ENCODE assay signal across 11 mouse cellular contexts in genomic region chr2:30675839-30676238, GRCm38 (mm10).
DNase-seq lines count a peak whose midpoint lies in the region; ATAC-seq lines count a peak whose summit lies in the region.
"Had no signal": no experiment of that assay in that cellular context is flagged by ENCODE, and none has a peak within 500 bp of the region (broad histone marks: within the 10 kb centered on the region; RNA-seq: fewer than 3 reads in every experiment).

No protein-coding gene starts in this region.

- H3K27me3 ChIP-seq in kidney, embryonic 14.5 days (ENCODE audit: control insufficient read depth, insufficient read depth, low read length), result no peaks in the 10 kb centered on the region
- no peaks in the 10 kb centered on the region for H3K27me3 ChIP-seq in forebrain, embryonic 13.5 days
- no peaks in the 10 kb centered on the region for H3K27me3 ChIP-seq in hindbrain, embryonic 13.5 days
- H3K27me3 ChIP-seq in midbrain, embryonic 16.5 days (ENCODE audit: control insufficient read depth, insufficient read depth, low read depth, low read length), result no peaks in the 10 kb centered on the region

- H3K36me3 ChIP-seq in kidney, embryonic 14.5 days (ENCODE audit: control insufficient read depth, insufficient read depth, low read length), result no peaks in the 10 kb centered on the region
- H3K36me3 ChIP-seq in forebrain, embryonic 13.5 days (ENCODE audit: poor library complexity, severe bottlenecking), result no peaks in the 10 kb centered on the region
- H3K36me3 ChIP-seq in hindbrain, embryonic 13.5 days, result no peaks in the 10 kb centered on the region
- no peaks in the 10 kb centered on the region for H3K36me3 ChIP-seq in midbrain, embryonic 16.5 days (ENCODE audit: control insufficient read depth, insufficient read depth, low read length)

- no peak overlapping the region for H3K4me2 ChIP-seq in kidney, embryonic 14.5 days (replicated peaks; ENCODE audit: low read depth, low read length)
- no peak overlapping the region for H3K4me2 ChIP-seq in forebrain, embryonic 13.5 days
- H3K4me2 ChIP-seq in hindbrain, embryonic 13.5 days, result no peak overlapping the region
- no peak overlapping the region for H3K4me2 ChIP-seq in midbrain, embryonic 16.5 days (ENCODE audit: low read length)

- whole genome bisulfite sequencing in kidney, embryonic 14.5 days, result 72% methylated on average over 2 of the region's 2 CpGs
- 84% methylated on average over 2 of the region's 2 CpGs for WGBS in forebrain, embryonic 13.5 days
- 65% methylated on average over 2 of the region's 2 CpGs for WGBS in hindbrain, embryonic 13.5 days
- WGBS in midbrain, embryonic 16.5 days, result 82% methylated on average over 2 of the region's 2 CpGs

- H3K4me1 ChIP-seq in kidney, embryonic 14.5 days (ENCODE audit: control insufficient read depth, insufficient read depth, low read length), result peaks cover 29% of the 10 kb centered on the region
- H3K4me1 ChIP-seq in forebrain, embryonic 13.5 days, result peaks cover 35% of the 10 kb centered on the region
- peaks cover 34% of the 10 kb centered on the region for H3K4me1 ChIP-seq in hindbrain, embryonic 13.5 days (replicated peaks)
- peaks cover 24% of the 10 kb centered on the region for H3K4me1 ChIP-seq in midbrain, embryonic 16.5 days (ENCODE audit: control insufficient read depth, insufficient read depth, low read length)

- H3K9me3 ChIP-seq in kidney, embryonic 14.5 days (ENCODE audit: control insufficient read depth, low read length), result peaks cover 8% of the 10 kb centered on the region; the same call in 1 of the 2 replicates
- H3K9me3 ChIP-seq in forebrain, embryonic 13.5 days (replicated peaks), result 0 out of 2 replicates have a peak, but pooled peaks cover 9% of the 10 kb centered on the region
- peaks cover 7% of the 10 kb centered on the region; the same call in 1 of the 2 replicates for H3K9me3 ChIP-seq in hindbrain, embryonic 13.5 days
- H3K9me3 ChIP-seq in midbrain, embryonic 16.5 days (replicated peaks; ENCODE audit: control insufficient read depth, low read length, poor library complexity, severe bottlenecking), result no peaks in the 10 kb centered on the region

- no peak overlapping the region for H3K9ac ChIP-seq in kidney, embryonic 14.5 days (ENCODE audit: low read depth, low read length)
- peak overlapping the region; percentile 73; the same call in 1 of the 2 replicates for H3K9ac ChIP-seq in forebrain, embryonic 13.5 days
- no peak overlapping the region for H3K9ac ChIP-seq in hindbrain, embryonic 13.5 days
- peak overlapping the region; percentile 80; the same call in 1 of the 2 replicates for H3K9ac ChIP-seq in midbrain, embryonic 16.5 days (ENCODE audit: low read depth, low read length)

- no peak for ATAC-seq in kidney, embryonic 14.5 days (ENCODE audit: low FRiP score, low TSS enrichment)
- ATAC-seq in forebrain, embryonic 13.5 days, result no peak; the same call in 1 of the 2 replicates
- no peak for ATAC-seq in hindbrain, embryonic 13.5 days (ENCODE audit: low FRiP score)
- ATAC-seq in midbrain, embryonic 16.5 days, result peak; percentile 15; the same call in 1 of the 2 replicates
- no peak for ATAC-seq in activated CD4-positive, CD25-positive, alpha-beta regulatory T cell, adult 4 months

- H3K27ac ChIP-seq in kidney, embryonic 14.5 days (ENCODE audit: low read depth, low read length), result peak overlapping the region; percentile 98; the same call in 1 of the 2 replicates
- peak overlapping the region; percentile 97 for H3K27ac ChIP-seq in forebrain, embryonic 13.5 days
- H3K27ac ChIP-seq in hindbrain, embryonic 13.5 days, result peak overlapping the region; percentile 99
- H3K27ac ChIP-seq in midbrain, embryonic 16.5 days (ENCODE audit: low read length), result peak overlapping the region; percentile 98

- no peak for DNase-seq in kidney, postnatal 36 days
- no peak for DNase-seq in liver
- DNase-seq: cerebellum, adult 9-11 months; lung, postnatal 14 days; right cerebral cortex, postnatal 14 days had no signal

- no peak overlapping the region for H3K4me3 ChIP-seq in kidney, embryonic 14.5 days (ENCODE audit: low read length)
- no peak overlapping the region for H3K4me3 ChIP-seq in forebrain, embryonic 13.5 days
- no peak overlapping the region for H3K4me3 ChIP-seq in hindbrain, embryonic 13.5 days
- no peak overlapping the region for H3K4me3 ChIP-seq in midbrain, embryonic 16.5 days (ENCODE audit: low read depth, low read length)
- H3K4me3 ChIP-seq: myocyte had no signal

Comparison
In these comparisons a context has a peak if more than half of its experiments do, and no peak if none do; other contexts are left out.
1. H3K9ac ChIP-seq: peak in forebrain, embryonic 13.5 days (single experiment) and midbrain, embryonic 16.5 days (single experiment); none in kidney, embryonic 14.5 days (single experiment) and hindbrain, embryonic 13.5 days (single experiment).
2. Peak in every context shown above with its lines, with median percentiles within 50 percentile points of each other: H3K27ac ChIP-seq.